Mouse (Mus musculus): Measurements from ENCODE around the gene Lrrc34.

DNA sequence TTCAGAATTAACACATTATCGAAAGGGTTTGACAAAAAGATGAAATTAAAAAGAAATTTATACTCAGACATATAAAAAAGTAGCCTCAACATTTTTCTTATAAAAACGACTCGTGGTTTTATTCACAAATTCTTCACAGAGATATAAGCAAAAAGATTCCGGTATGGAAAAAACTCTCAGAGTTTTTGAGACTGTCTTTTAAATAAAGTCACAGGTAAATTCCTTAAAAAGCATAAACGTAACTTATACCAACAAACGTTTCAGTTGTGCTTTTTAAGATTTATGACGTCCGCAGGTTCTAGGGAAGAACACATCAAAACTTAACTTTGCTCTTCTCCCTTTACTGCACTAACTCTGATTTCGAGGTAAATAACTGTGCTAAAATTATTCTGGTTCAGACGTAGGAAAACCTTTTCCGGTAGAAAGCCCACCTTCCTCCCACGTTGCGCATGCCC, 46.0 kb downstream of the Lrrc34 start:
- no peak for TF ChIP-seq ZC3H11A (IDR thresholded peaks at IDR 0.05; ENCODE audit: borderline replicate concordance, low read depth, low read length)
- TF ChIP-seq HCFC1 (IDR thresholded peaks at IDR 0.05; ENCODE audit: borderline replicate concordance, insufficient read depth, low read length), result no peak
- TF ChIP-seq MAFK (IDR thresholded peaks at IDR 0.05; ENCODE audit: insufficient read depth, low read depth, low read length), result no peak
- no peak for TF ChIP-seq ZNF384 (IDR thresholded peaks at IDR 0.05; ENCODE audit: low read depth, low read length)
- no peak for TF ChIP-seq CHD2 (IDR thresholded peaks at IDR 0.05; ENCODE audit: low read depth, low read length)
